Mouse (Mus musculus): ENCODE results near the gene Bbc3.

- TF ChIP-seq CTCF (IDR thresholded peaks at IDR 0.05; ENCODE audit: low read depth, low read length) (peak; percentile 10), POLR2A (IDR thresholded peaks at IDR 0.05; ENCODE audit: insufficient read depth, low read length) (no peak), EP300 (IDR thresholded peaks at IDR 0.05; ENCODE audit: insufficient read depth, low read depth, low read length) (0 out of 2 replicates have a peak, but pooled peaks have one; percentile 6)
Measured at GRCm38 (mm10) chr7:16313481-16314220, 5.5 kb downstream of the Bbc3 start.

Data from ES-Bruce4 (cell line).